Mouse (Mus musculus): ENCODE measurements at regions not wholly inside any gene's neighbourhood (a gene's known extent, or its start where the extent isn't known, plus 50 kb on each side); places are given as distances from the start of the nearest gene placed in this dataset.
"Not testable (repeated sequence)": the region's sequence is repeated elsewhere in the genome, so short reads cannot be mapped to it uniquely, and the experiment has no call there.

DNA sequence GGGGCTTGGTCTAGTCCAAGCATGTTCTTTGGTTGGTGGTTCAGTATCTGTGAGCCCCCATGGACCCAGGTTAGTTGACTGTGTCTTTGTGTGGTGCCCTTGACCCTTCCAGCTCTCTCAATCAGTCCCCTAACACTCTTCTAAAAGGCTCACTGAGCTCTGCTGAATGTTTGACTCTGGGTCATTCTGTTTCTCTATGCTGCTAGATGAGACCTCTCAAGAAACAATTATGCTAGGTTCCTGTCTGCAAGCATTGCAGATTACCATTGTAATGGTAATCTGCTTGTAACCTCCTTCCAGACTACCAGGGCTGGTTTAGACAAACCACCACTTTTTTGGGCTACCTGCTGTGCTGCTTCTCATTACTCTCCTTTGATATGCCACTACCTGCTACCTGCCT is 2863.9 kb downstream of the Gm37988 start:
- no peak for ATAC-seq

DNA sequence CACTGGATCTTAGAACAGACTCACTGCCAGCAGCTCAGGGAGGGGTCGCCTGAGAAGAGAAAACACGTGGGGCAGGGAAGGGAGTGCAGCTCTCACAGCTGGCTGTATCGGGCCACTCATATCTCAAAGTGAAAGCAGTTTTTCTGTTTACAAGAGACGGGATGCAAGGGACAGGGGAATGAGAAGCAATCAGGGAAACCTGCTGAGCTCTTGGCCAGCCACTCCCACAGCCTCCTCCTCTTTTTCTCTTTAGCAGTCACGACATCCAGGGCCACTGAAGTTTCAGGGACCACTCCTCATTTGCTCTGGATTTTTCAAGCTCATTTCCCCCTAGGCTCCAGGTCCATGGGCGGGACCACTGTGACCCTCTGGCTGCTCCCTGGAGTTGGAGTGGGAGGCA is 2901.5 kb downstream of the Gm37988 start:
- peak; percentile 54 for ATAC-seq

DNA sequence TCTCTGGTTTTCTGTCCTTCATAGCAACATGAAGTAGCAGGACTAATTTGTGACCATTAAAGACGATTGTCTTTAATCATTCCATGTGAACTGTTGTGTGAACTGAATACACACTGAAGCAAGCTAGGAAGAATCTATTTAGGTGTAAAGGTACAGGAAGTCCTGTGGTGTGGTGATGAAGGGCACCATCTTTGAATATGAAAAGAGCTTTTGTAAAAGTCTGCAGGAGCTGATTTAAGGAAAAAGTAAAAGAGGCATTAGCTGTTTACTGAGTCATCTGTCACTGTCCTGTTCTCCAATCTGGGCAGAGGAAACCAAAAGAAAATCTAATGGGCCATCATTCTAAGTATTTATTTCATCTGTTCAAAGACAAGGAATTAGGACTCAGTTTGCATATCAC is 2925.0 kb downstream of the Gm37988 start:
- ATAC-seq = no peak

DNA sequence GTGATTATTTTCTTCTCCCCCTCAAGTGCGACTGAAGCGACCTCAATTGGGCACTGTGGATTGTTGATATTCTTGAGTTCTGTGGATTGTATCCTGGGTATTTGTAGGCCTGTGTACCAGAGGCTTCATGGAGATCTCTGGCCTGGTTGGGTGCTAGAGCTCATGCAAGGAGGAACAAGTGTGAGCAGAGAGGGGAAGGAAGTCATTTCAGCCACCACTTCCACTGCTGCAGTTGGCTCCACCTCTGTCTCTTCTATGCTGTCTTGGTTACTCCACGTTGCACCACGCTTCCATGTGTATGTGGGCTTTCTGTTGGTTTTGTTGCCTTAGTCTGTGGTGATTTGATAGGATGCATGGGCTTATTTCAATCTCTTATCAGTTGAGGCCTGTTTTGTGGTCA is 2929.6 kb downstream of the Gm37988 start:
- no peak for ATAC-seq

DNA sequence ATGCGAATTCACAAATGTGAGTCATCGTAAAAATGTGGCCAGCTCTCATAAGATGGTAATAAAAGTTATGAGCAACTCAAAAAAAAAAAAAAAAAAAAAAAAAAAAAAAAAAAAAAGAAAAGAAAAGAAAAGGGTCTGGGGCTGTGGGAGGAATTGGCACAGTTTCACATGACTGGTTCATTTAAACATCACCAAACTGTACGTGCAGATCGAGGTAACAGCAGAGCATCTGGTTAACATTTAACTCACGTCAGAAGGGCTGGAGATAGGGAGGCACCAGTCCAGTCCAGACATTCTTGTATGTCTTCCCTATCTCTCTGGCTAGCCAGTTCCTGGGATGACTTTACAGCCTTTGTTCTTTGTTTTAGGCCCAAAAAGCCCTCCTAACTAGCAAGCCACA is 2938.2 kb downstream of the Gm37988 start:
- ATAC-seq = no peak

DNA sequence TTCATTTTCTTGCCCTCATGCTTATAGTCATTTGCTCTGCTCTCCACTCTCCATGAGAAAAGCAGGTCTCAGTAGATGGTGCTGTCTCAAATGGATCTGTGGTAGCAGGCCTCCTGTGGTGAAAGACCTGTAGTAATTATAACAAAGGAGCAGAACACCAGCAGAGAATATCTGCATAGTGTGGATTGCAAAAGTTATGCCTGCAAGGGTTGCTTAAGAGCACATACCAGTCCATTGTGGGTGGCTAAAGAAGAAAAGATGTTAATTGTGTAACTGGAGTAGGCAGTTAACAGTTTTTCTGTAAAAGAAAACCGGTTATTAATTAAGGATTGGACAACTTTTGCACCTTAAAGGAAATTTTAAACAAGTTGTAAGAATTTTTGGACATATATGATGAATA is 2969.0 kb downstream of the Gm37988 start:
- ATAC-seq = no peak

DNA sequence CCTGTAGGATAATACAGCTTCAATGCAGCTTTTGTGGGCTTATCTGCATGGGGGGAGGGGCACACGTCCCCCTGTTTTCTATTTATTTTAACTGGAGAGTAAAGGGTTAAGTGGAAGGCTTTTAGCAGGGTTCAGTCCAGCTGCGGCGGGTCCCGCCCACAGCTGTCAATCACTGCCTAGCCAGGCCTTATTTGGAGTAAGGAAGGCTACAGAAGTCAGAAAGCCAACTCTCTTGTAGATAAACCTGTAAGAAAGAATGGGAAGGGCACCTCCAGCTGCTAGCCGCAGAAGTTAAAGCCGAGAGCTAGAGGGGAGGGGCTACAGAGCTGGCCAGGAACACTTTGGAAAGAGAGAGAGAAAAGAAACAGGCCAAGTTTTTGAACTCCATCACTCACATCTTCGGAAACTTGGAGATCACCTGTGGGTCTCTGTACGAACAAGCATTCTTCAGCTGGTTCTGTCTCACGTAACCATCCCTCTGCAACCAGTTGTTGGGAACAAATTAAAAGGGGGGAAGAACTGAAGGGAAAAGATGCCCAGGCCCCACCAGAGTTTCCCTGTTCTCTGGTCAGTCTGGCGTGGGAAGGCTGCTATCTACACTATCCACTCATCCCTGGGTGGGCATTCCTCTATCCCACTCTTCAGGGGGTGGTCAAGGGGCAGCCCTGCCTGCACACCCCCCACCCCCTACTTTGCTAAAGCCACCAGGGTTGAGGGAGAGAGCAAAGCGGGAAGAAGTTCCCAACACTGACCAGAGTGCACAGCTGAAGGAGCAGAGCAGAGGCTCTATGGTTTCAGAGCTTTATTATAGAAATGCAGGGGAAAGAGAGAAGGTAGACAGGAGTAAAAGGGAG is 2969.7 kb downstream of the Gm37988 start:
- no peak for ATAC-seq

DNA sequence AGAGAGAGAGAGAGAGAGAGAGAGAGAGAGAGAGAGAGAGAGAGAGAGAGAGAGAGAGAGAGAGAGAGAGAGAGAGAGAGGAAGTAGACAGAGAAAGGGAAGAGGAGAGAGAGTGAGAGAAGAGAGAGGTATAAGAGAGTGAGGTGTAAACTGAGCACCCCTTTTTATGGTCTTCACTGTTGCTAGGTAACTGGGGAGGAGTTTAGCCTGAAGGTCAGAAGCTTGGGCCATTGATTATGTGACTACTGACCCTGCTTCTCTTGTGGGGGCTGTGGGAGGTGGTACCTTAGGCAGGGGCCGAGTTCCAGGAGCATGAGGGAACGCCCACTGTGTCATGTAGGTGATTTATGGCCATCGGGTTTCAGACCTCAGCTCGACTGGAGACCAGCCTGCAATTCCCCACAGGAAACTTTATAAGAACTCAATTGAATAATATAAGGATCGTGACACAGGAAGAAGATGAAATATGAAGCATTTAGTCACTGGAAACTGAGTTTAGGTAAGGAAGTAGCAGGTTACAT is 2970.4 kb downstream of the Gm37988 start:
- ATAC-seq = not testable (repeated sequence)

DNA sequence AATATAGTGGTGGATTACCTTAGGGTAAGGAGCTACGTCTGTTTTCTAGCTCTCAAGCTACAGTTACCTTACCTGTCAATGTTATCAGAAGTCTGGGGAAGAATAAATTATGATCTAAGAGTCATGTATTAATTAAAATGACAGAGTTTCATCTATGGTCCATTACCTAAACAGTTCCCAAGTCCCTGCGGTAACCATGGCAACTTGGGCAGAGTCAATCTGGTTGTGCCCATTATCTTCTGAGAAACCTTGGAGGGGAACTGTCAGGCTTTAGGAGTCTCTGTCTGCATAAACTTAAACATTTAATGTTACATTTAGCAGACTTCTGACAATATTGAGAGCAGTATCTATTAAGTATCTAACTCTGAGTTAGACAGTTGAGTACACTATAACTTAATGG is 2971.0 kb downstream of the Gm37988 start:
- no peak for ATAC-seq

DNA sequence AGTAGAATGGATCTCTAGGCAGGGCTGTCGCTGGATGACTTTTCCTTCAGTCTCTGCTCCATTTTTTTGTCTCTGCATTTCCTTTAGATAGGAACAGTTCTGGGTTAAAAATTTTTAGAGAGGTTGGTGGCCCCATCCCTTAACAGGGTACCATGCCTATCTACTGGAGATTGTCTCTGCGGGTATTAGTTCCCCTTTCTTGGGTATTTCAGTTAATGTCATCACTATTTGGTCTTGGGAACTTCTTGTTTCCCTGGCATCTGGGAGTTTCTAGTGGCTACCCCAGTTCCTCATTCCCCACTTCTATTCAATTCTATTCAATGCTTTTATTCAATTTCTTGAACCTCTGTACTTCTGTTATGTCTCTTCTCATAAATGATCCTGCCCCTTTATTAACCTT is 3016.3 kb downstream of the Gm37988 start:
- no peak for ATAC-seq

Measured in inflammation-experienced regulatory T-cells, adult 6 months (primary cell).